Mouse (Mus musculus) lung, postnatal 25 days (tissue): ENCODE data around the gene Tfip11.
"Not testable (repeated sequence)": the region's sequence is repeated elsewhere in the genome, so short reads cannot be mapped to it uniquely, and the experiment has no call there.

ENCODE experiments used
- DNase-seq: peaks from one replicate; pipeline ENCODE4 v3.0.0; 2022; ENCODE audit warnings: low spot score

Gene Tfip11

GRCm38 (mm10) chr5:112289819-112290535 is 36.2 kb upstream of the Tfip11 start:
- DNase-seq: no peak

- DNase-seq: no peak
Observed at GRCm38 (mm10) chr5:112290536-112290880, 35.6 kb upstream of the Tfip11 start.

DNA sequence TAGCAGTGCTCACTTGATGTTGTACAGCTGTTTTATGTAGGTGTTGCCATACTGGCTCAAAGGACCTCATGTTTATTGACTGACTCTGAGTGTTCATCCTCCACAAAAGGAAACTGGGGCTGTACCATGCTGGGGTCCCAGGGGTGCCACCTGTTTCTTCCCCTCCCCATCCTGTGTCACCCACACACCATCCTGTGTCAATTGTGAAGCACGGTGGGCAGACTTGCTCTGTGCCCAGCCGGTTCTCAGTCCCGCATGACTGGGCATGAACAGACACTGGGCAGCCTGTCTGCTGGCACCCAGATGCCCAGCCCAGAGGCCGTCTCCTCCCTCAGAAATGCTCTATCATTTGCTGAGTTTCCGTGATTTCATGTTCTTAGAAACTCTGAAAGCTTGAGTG is 34.3 kb upstream of the Tfip11 start:
- no peak for DNase-seq

- DNase-seq: no peak
Observed at GRCm38 (mm10) chr5:112292343-112292980, 33.7 kb upstream of the Tfip11 start.

DNA sequence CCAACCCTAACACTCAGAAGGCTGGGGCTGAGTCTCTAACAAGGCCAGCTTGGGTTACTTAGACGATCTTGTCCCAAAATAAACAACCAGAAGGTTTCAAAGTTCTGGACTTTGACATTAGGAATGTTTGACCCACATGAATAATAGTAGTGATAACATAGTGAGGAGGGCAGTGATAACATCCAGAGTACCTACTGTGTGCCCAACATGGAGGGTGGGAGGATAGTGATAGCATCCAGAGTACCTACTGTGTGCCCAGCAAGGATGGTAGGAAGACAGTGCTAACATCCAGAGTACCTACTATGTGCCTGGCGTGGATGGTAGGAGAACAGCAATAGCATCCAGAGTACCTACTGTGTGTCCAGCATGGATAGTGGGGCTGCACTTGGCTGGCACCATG is 32.4 kb upstream of the Tfip11 start:
- DNase-seq: no peak

DNA sequence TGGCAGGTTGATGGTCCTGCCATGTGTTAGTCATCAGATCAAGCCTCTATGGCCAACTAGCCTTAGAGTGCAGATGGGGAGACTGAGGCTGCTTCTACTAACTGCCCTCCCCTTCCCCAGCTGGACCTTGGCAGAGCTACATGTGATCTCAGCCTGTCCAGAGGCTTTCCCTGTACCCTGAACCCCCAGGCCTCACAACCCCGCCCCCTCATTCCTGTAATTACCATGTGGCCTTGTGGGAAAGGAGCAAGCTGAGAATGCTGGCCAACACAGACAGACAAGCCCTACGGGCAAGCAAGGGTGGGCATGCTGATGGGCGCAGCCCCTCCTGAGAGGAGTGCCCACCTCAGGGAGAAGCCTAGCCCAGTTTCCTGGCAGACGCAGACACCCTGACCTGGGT is 31.5 kb upstream of the Tfip11 start:
- no peak for DNase-seq

DNA sequence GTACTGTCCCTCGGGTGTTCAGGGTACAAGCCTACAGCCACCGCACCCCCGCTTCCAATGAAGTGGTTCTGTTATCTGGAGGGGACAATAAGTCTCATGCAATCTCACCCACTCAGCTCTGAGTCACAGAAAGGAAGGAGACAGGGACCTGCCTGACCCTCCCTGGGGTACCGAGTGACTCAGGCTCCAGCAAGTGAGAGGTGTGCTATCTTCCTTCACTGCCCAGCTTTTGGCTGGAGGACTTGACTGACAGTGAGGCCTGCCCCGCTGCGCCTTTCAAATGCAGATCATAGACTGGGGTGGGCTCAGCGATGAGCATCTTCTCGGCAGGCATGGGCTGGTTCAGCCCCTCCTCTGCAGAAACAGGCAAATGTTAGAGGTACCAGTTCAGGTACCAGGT is 31.0 kb upstream of the Tfip11 start:
- DNase-seq: no peak

GRCm38 (mm10) chr5:112295564-112295963 is 30.6 kb upstream of the Tfip11 start:
- DNase-seq: no peak

GRCm38 (mm10) chr5:112296404-112297181 is 29.6 kb upstream of the Tfip11 start:
- no peak for DNase-seq

- no peak for DNase-seq
Observed at GRCm38 (mm10) chr5:112297257-112297656, 28.9 kb upstream of the Tfip11 start.

GRCm38 (mm10) chr5:112298226-112298988 is 27.8 kb upstream of the Tfip11 start:
- DNase-seq: no peak

GRCm38 (mm10) chr5:112299399-112299798 is 26.8 kb upstream of the Tfip11 start:
- no peak for DNase-seq

GRCm38 (mm10) chr5:112300112-112300511 is 26.0 kb upstream of the Tfip11 start:
- DNase-seq: no peak

DNA sequence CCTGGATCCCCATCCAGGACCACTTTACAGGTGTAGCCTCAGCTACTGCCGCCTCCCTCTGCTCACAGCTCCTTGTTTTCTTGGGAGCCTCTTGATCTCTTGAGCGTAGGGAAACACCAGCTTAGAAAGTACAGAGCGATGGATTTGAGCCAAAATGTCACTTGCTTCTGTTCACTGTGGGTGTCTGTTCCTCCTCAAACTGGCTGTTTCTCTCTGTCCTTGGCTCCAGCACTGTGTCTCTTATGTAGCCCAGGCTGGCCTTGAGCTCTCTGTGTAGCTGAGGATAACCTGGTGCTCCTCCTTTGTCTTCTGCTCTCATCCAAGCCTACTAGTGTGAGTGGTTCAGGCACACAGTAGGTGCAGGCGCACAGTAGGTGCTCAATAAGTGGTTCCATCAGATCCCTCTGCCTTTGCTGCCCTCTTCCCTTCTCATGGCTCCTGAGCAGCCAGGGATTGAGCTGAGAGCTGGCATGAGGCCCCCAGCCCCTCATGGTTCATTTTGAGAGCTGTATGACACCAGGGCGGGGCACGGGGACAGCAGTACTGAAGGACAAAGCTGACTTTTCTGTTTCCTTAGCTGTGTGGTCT is 25.3 kb upstream of the Tfip11 start:
- DNase-seq: no peak

- DNase-seq: no peak
Observed at GRCm38 (mm10) chr5:112301694-112302093, 24.5 kb upstream of the Tfip11 start.

- no peak for DNase-seq
Observed at GRCm38 (mm10) chr5:112302310-112302709, 23.8 kb upstream of the Tfip11 start.

DNA sequence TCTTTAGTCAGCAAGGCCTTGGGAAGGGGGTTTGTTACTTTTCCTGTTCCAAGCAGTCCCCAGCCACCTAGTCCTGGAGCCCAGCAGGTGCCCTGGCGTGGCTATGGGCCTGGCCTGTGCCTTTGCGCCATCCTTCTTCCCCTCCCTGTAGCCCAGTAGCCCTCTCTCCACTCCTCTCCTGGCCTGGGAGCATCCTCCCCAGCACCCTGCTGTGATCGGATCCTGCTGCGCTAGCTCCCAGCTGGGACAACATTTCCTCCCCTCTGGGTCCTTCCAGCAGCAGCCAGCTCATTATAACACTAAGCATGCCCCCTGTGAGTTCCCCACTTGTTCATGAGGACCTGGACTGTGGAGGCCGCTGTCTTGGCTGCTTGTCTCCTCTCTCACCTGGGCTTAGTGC is 20.3 kb upstream of the Tfip11 start:
- DNase-seq: no peak

- no peak for DNase-seq
Observed at GRCm38 (mm10) chr5:112313222-112313885, 12.8 kb upstream of the Tfip11 start.

- no peak for DNase-seq
Observed at GRCm38 (mm10) chr5:112316468-112316867, 9.7 kb upstream of the Tfip11 start.

DNA sequence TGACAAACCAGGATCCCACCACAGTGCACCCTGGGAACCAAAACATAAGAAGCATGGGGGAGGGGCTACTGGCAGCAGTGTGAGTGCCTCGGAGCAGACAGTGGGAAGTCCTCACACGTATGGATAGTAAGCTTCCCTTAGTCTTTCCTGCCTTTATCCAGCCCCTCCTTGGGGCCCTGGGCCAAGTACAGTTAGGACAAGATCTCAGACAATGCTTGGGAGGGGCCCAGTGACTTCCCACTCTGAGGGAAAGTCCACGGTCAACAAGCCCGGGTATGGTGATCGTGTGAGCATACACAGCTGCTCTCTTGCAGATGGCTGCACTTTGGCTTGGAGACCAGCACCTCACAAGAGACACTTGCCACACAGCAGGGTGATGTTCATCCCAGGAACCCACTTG is 8.8 kb upstream of the Tfip11 start:
- DNase-seq: peak; percentile 76

GRCm38 (mm10) chr5:112319343-112319742 is 6.8 kb upstream of the Tfip11 start:
- not testable (repeated sequence) for DNase-seq
